Mouse (Mus musculus): ENCODE measurements around the gene Cap2. TPM values are rescaled to one million over a fixed set of nuclear protein-coding genes. Genes with fewer than 3 reads are reported as not detected.

Gene Cap2
- polyA plus RNA-seq, 1 experiment from 2014 or later = 9.4 TPM

GRCm38 (mm10) chr13:46626608-46627007 lies 125.0 kb downstream of the Cap2 start:
- H3K4me2 ChIP-seq (replicated peaks) = no peak overlapping the region
- peaks cover 4% of the 10 kb centered on the region; the same call in 1 of the 2 replicates for H3K4me1 ChIP-seq
- no peaks in the 10 kb centered on the region for H3K36me3 ChIP-seq
- H3K27me3 ChIP-seq (replicated peaks) = no peaks in the 10 kb centered on the region
- H3K27ac ChIP-seq = no peak overlapping the region
- no peaks in the 10 kb centered on the region for H3K9me3 ChIP-seq
- no peak for ATAC-seq (ENCODE audit: low FRiP score, low read depth)
- H3K4me3 ChIP-seq = no peak overlapping the region
- 82% methylated on average over 9 of the region's 9 CpGs for WGBS
- no peak overlapping the region for H3K9ac ChIP-seq

- peaks cover 4% of the 10 kb centered on the region; the same call in 1 of the 2 replicates for H3K4me1 ChIP-seq
- H3K9ac ChIP-seq = no peak overlapping the region
- H3K27ac ChIP-seq = no peak overlapping the region
- H3K9me3 ChIP-seq = no peaks in the 10 kb centered on the region
- no peaks in the 10 kb centered on the region for H3K36me3 ChIP-seq
- H3K4me2 ChIP-seq (replicated peaks) = no peak overlapping the region
- H3K27me3 ChIP-seq (replicated peaks) = no peaks in the 10 kb centered on the region
- 94% methylated on average over 10 of the region's 10 CpGs for WGBS
- no peak overlapping the region for H3K4me3 ChIP-seq
- ATAC-seq (ENCODE audit: low FRiP score, low read depth) = no peak
Measured at GRCm38 (mm10) chr13:46627841-46628240, 126.2 kb downstream of the Cap2 start.

DNA sequence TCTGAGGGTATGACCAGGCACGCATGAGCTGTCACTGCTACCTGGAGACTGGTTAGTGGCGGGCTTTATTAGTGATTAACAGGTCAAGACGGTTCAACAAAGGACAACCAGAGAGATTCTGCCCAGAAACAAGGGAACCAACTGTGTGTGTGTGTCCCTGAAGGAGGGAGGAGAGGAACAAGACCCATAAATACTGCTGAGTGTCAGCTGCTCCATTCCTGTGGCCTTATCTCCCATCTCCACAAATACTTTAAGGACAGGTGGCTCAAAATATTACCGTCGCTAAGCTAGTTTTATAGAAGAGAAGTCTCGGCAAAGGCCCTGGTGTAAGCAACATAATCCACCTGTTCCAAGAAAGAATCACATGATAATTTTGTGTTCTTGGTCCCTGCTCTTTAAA lies 127.7 kb downstream of the Cap2 start:
- WGBS = 79% methylated on average over 6 of the region's 6 CpGs
- Histone ChIP-seq H3K27me3 (replicated peaks) (no peaks in the 10 kb centered on the region), H3K9me3 (no peaks in the 10 kb centered on the region), H3K9ac (no peak overlapping the region), H3K4me1 (peaks cover 16% of the 10 kb centered on the region), H3K4me3 (no peak overlapping the region), H3K4me2 (replicated peaks) (no peak overlapping the region), H3K36me3 (no peaks in the 10 kb centered on the region), H3K27ac (no peak overlapping the region)
- no peak for ATAC-seq (ENCODE audit: low FRiP score, low read depth)

GRCm38 (mm10) chr13:46632796-46633195 lies 131.1 kb downstream of the Cap2 start:
- no peak overlapping the region for H3K9ac ChIP-seq
- H3K4me3 ChIP-seq = no peak overlapping the region
- H3K9me3 ChIP-seq = no peaks in the 10 kb centered on the region
- ATAC-seq (ENCODE audit: low FRiP score, low read depth) = no peak
- no peaks in the 10 kb centered on the region for H3K27me3 ChIP-seq (replicated peaks)
- WGBS = 71% methylated on average over 4 of the region's 4 CpGs
- no peaks in the 10 kb centered on the region; the same call in none of the 2 replicates for H3K36me3 ChIP-seq
- H3K4me2 ChIP-seq (replicated peaks) = no peak overlapping the region
- peaks cover 16% of the 10 kb centered on the region for H3K4me1 ChIP-seq
- no peak overlapping the region for H3K27ac ChIP-seq

DNA sequence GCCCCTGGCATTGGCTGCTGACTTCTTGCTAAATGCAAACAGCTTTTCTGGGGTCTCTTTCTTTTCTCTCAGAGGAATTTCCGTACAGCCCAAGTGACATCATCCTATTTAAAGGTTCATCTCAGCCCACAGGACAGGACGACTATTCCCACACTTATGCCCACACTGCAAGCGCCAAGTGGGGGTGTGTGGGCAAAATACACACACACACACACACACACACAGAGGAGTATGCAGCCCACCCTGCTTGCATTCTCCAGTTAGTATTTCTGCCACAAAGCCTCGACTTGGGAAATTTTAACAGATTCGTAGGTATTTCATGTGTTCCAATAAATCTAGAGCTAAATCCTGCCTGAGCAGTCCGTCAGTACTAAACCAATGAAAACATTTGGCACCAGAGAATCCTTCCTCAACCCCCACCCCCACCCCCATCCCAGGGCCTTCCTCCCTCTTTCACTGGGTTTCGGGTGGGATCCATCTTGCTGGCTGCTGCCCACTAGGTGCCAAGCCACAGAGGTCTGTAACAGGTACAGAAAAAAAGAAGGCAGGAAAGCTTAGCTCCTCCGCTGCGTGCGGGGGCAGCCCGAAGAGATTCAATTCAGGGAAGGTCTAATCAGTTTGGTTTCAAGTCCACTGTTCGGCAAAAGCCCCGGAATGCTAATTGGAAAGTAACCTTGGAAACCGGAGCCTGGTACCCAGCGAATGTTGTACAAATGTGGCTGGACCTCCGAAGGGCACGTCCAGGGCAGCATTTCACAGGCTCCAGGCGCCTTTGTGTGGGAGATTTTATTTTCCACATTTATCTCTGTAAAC lies 131.9 kb downstream of the Cap2 start:
- peak overlapping the region; percentile 7; the same call in 1 of the 2 replicates for H3K4me3 ChIP-seq
- peak overlapping the region; percentile 54 for H3K4me2 ChIP-seq (replicated peaks)
- H3K9ac ChIP-seq = no peak overlapping the region
- no peaks in the 10 kb centered on the region for H3K9me3 ChIP-seq
- H3K4me1 ChIP-seq = peaks cover 16% of the 10 kb centered on the region
- WGBS = 33% methylated on average over 18 of the region's 18 CpGs
- H3K27ac ChIP-seq = peak overlapping the region; percentile 34
- H3K36me3 ChIP-seq = no peaks in the 10 kb centered on the region; the same call in none of the 2 replicates
- peak; percentile 88 for ATAC-seq (ENCODE audit: low FRiP score, low read depth)
- H3K27me3 ChIP-seq (replicated peaks) = no peaks in the 10 kb centered on the region

- H3K4me3 ChIP-seq = no peak overlapping the region
- H3K4me2 ChIP-seq (replicated peaks) = peak overlapping the region; percentile 54
- no peaks in the 10 kb centered on the region for H3K9me3 ChIP-seq
- 34% methylated on average over 6 of the region's 6 CpGs for WGBS
- peaks cover 16% of the 10 kb centered on the region for H3K4me1 ChIP-seq
- H3K27me3 ChIP-seq (replicated peaks) = no peaks in the 10 kb centered on the region
- peak overlapping the region; percentile 34; the same call in 1 of the 2 replicates for H3K27ac ChIP-seq
- H3K36me3 ChIP-seq = no peaks in the 10 kb centered on the region; the same call in none of the 2 replicates
- H3K9ac ChIP-seq = no peak overlapping the region
- peak; percentile 84 for ATAC-seq (ENCODE audit: low FRiP score, low read depth)
Measured at GRCm38 (mm10) chr13:46634133-46634488, 132.5 kb downstream of the Cap2 start.

DNA sequence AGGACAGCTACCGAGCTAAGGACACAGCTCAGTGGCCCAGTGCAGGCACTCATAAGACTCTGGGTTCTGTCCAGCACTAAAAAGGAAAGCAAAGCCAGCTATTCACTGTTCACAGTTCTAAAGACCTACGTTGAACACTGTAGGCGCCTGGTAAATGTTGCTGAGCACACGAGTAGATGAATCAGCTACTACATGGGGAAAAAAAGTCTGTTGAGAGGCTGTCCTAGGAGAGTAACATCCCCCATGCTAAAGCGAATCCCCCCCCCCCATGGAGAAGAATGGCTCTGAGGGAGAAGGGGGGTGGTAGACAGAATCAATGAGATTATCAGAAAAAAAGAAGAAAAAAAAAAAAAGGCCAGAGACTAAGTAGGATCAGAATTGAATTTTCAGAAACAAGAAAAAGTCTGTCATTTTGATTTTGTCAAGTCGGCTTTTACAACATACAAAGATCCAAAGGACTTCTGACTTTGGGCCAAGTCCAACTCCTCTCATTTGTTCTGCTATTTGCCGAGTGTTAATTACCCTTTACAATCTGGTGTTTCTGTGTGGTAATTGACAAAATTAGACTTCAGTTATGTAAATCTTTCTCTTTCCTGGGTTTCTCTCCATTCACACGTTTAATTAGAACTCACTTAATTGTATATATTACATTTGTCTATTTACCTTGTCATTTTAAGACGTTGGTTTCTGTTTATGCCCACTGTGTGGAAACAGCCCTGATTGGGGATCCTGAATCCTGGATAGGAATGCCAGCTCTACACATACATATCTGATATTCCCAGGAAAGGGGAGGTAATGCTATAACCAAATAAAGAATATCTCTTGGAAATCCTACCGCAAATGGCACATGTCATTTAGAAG lies 139.2 kb downstream of the Cap2 start:
- no peaks in the 10 kb centered on the region for H3K27me3 ChIP-seq (replicated peaks)
- no peak for ATAC-seq (ENCODE audit: low FRiP score, low read depth)
- H3K9ac ChIP-seq = no peak overlapping the region
- no peak overlapping the region for H3K4me3 ChIP-seq
- peaks cover 8% of the 10 kb centered on the region for H3K9me3 ChIP-seq
- H3K27ac ChIP-seq = no peak overlapping the region
- no peaks in the 10 kb centered on the region for H3K4me1 ChIP-seq
- 93% methylated on average over 10 of the region's 10 CpGs for WGBS
- no peaks in the 10 kb centered on the region; the same call in none of the 2 replicates for H3K36me3 ChIP-seq
- H3K4me2 ChIP-seq (replicated peaks) = no peak overlapping the region

DNA sequence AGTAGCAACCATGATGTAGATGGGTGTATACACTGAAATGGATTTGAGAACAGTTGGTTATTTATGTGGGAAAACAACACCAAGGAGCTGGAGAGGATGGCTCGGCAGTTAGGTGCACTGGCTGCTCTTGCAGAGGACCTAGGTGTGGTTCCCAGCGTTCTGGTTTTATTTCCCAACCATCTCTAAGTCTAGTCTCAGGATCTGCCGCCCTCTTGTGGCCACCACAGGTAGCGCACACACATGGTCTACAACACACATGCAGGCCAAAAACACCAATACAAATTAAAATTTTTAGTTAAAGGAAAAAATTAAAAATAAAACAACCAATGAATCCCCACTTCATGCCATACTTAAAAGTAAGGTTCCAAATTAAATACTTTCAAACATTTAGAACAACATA lies 140.7 kb downstream of the Cap2 start:
- H3K4me2 ChIP-seq (replicated peaks) = no peak overlapping the region
- H3K9ac ChIP-seq = no peak overlapping the region
- no peaks in the 10 kb centered on the region for H3K27me3 ChIP-seq (replicated peaks)
- 86% methylated on average over 4 of the region's 4 CpGs for WGBS
- peaks cover 8% of the 10 kb centered on the region for H3K9me3 ChIP-seq
- H3K4me1 ChIP-seq = no peaks in the 10 kb centered on the region
- H3K4me3 ChIP-seq = no peak overlapping the region
- H3K36me3 ChIP-seq = no peaks in the 10 kb centered on the region; the same call in 1 of the 2 replicates
- ATAC-seq (ENCODE audit: low FRiP score, low read depth) = no peak
- H3K27ac ChIP-seq = no peak overlapping the region

DNA sequence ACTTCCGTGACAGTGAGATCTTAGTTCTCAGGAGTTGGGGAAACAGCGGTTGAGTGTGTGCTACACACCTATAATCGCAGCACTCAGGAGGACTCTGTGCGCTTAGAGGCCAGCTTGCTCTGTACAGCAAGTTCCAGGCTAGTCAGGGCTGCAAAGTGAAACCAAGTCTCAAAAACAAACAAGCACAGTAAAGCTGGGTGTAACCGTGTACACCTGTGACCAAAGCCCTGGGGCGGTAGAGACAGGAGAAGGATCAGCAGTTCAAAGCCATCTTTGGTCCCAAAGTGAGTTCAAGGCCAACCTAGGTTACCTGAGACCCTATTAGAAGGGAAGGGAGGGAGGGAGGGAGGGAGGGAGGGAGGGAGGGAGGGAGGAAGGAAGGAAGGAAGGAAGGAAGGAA lies 142.5 kb downstream of the Cap2 start:
- no peak overlapping the region for H3K4me2 ChIP-seq (replicated peaks)
- 88% methylated on average over 6 of the region's 6 CpGs for WGBS
- H3K4me1 ChIP-seq = no peaks in the 10 kb centered on the region
- H3K4me3 ChIP-seq = no peak overlapping the region
- H3K27ac ChIP-seq = no peak overlapping the region
- ATAC-seq (ENCODE audit: low FRiP score, low read depth) = no peak
- no peaks in the 10 kb centered on the region for H3K36me3 ChIP-seq
- peaks cover 8% of the 10 kb centered on the region for H3K9me3 ChIP-seq
- H3K9ac ChIP-seq = no peak overlapping the region
- no peaks in the 10 kb centered on the region for H3K27me3 ChIP-seq (replicated peaks)

- Histone ChIP-seq H3K27me3 (replicated peaks) (no peaks in the 10 kb centered on the region), H3K4me1 (no peaks in the 10 kb centered on the region), H3K27ac (no peak overlapping the region), H3K36me3 (no peaks in the 10 kb centered on the region), H3K9me3 (peaks cover 8% of the 10 kb centered on the region), H3K4me2 (replicated peaks) (no peak overlapping the region), H3K4me3 (no peak overlapping the region), H3K9ac (no peak overlapping the region)
- no peak for ATAC-seq (ENCODE audit: low FRiP score, low read depth)
- 42% methylated on average over 6 of the region's 6 CpGs for WGBS
Measured at GRCm38 (mm10) chr13:46645476-46645875, 143.8 kb downstream of the Cap2 start.

- no peak overlapping the region for H3K4me3 ChIP-seq
- H3K36me3 ChIP-seq = no peaks in the 10 kb centered on the region
- no peak for ATAC-seq (ENCODE audit: low FRiP score, low read depth)
- 92% methylated on average over 7 of the region's 7 CpGs for WGBS
- no peak overlapping the region for H3K4me2 ChIP-seq (replicated peaks)
- H3K4me1 ChIP-seq = no peaks in the 10 kb centered on the region
- H3K27ac ChIP-seq = no peak overlapping the region
- no peak overlapping the region for H3K9ac ChIP-seq
- no peaks in the 10 kb centered on the region for H3K9me3 ChIP-seq
- no peaks in the 10 kb centered on the region for H3K27me3 ChIP-seq (replicated peaks)
Measured at GRCm38 (mm10) chr13:46651853-46652252, 150.2 kb downstream of the Cap2 start.

DNA sequence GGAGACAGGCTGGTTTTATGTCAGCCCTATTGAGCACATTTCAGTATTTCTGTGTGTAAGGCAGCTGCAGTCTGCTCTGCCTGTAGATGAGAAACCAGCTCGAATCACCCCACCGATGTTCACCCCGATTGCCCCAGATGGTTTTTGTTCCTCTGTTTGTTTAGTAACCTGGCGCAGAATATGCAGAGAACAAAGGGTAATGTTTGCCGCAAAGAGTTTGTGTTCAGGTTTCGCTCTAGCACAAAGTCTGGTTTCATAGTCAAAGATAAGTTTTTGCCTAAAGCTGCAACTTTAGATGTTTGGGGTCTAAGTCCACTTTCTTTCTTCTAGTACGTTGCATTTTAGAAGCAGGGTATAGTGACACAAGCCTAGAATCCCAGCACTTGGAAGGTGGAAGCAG lies 151.0 kb downstream of the Cap2 start:
- Histone ChIP-seq H3K4me3 (no peak overlapping the region), H3K27ac (no peak overlapping the region), H3K27me3 (replicated peaks) (no peaks in the 10 kb centered on the region), H3K9ac (no peak overlapping the region), H3K9me3 (no peaks in the 10 kb centered on the region), H3K36me3 (no peaks in the 10 kb centered on the region), H3K4me2 (replicated peaks) (no peak overlapping the region), H3K4me1 (no peaks in the 10 kb centered on the region)
- no peak for ATAC-seq (ENCODE audit: low FRiP score, low read depth)
- WGBS = 90% methylated on average over 7 of the region's 7 CpGs
